Comparison of ENCODE assay signal across 15 mouse cellular contexts in genomic region chr2:124635271-124635865, GRCm38 (mm10).
DNase-seq lines count a peak whose midpoint lies in the region; ATAC-seq and TF ChIP-seq lines count a peak whose summit lies in the region.
"Had no signal": no experiment of that assay in that cellular context is flagged by ENCODE, and none has a peak within 500 bp of the region (broad histone marks: within the 10 kb centered on the region; RNA-seq: fewer than 3 reads in every experiment).

No protein-coding gene starts in this region.

- H3K4me3 ChIP-seq in gastrocnemius, adult 2 months: no peak overlapping the region
- H3K4me3 ChIP-seq in stomach, embryonic 14.5 days (ENCODE audit: low read depth, low read length): no peak overlapping the region
- no peak overlapping the region for H3K4me3 ChIP-seq in stomach, postnatal 0 days (ENCODE audit: low read depth, low read length)
- no peak overlapping the region for H3K4me3 ChIP-seq in midbrain, embryonic 14.5 days (replicated peaks; ENCODE audit: low read depth, low read length)
- no peak overlapping the region for H3K4me3 ChIP-seq in small intestine, adult 2 months (ENCODE audit: low read depth, low read length)
- H3K4me3 ChIP-seq: limb, embryonic 12.5 days; liver, embryonic 13.5 days; lung, embryonic 15.5 days had no signal

- no peak for ATAC-seq in stomach, embryonic 14.5 days (ENCODE audit: insufficient number of reproducible peaks, insufficient read depth, low FRiP score, low read depth)
- no peak for ATAC-seq in stomach, postnatal 0 days (ENCODE audit: low FRiP score, low TSS enrichment)
- no peak for ATAC-seq in midbrain, embryonic 14.5 days (ENCODE audit: low FRiP score, low TSS enrichment)

- H3K4me2 ChIP-seq in stomach, embryonic 14.5 days (replicated peaks; ENCODE audit: low read depth, low read length): no peak overlapping the region
- no peak overlapping the region for H3K4me2 ChIP-seq in stomach, postnatal 0 days (replicated peaks; ENCODE audit: low read depth)
- H3K4me2 ChIP-seq in midbrain, embryonic 14.5 days (ENCODE audit: low read length): no peak overlapping the region
- H3K4me2 ChIP-seq: limb, embryonic 12.5 days; liver, embryonic 13.5 days; lung, embryonic 15.5 days had no signal

- no peak overlapping the region for H3K9ac ChIP-seq in stomach, embryonic 14.5 days (replicated peaks; ENCODE audit: low read depth, low read length)
- no peak overlapping the region for H3K9ac ChIP-seq in stomach, postnatal 0 days (ENCODE audit: low read length)
- H3K9ac ChIP-seq in midbrain, embryonic 14.5 days (replicated peaks; ENCODE audit: low read length): no peak overlapping the region
- H3K9ac ChIP-seq: limb, embryonic 12.5 days; liver, embryonic 13.5 days; lung, embryonic 15.5 days had no signal

- peak overlapping the region; percentile 24; the same call in 1 of the 2 replicates for H3K27ac ChIP-seq in gastrocnemius, adult 2 months
- 0 out of 2 replicates have a peak overlapping the region, but pooled peaks have one; percentile 15 for H3K27ac ChIP-seq in stomach, embryonic 14.5 days (ENCODE audit: low read length)
- H3K27ac ChIP-seq in stomach, postnatal 0 days (replicated peaks): no peak overlapping the region
- H3K27ac ChIP-seq in midbrain, embryonic 14.5 days (replicated peaks; ENCODE audit: low read depth, low read length): no peak overlapping the region
- H3K27ac ChIP-seq in small intestine, adult 2 months (ENCODE audit: insufficient read depth, low read depth, low read length): peak overlapping the region; percentile 22; the same call in 1 of the 2 replicates
- H3K27ac ChIP-seq: limb, embryonic 12.5 days; liver, embryonic 13.5 days; lung, embryonic 15.5 days; macrophage had no signal

- H3K4me1 ChIP-seq in stomach, embryonic 14.5 days (ENCODE audit: control insufficient read depth, insufficient read depth, low read length): peaks cover 3% of the 10 kb centered on the region; the same call in 1 of the 2 replicates
- no peaks in the 10 kb centered on the region for H3K4me1 ChIP-seq in stomach, postnatal 0 days (replicated peaks; ENCODE audit: control insufficient read depth, insufficient read depth)
- peaks cover 9% of the 10 kb centered on the region for H3K4me1 ChIP-seq in midbrain, embryonic 14.5 days (ENCODE audit: control insufficient read depth, insufficient read depth, low read length)
- H3K4me1 ChIP-seq in small intestine, adult 2 months (ENCODE audit: control insufficient read depth, insufficient read depth, insufficient read length, low read length): peaks cover 33% of the 10 kb centered on the region
- H3K4me1 ChIP-seq: liver, embryonic 13.5 days had no signal

- intact Hi-C loops in gastrocnemius, adult 2 months (cut with DNase I): no loop called here

- no peak for TF ChIP-seq POLR2A in small intestine, adult 2 months (IDR thresholded peaks at IDR 0.05; ENCODE audit: low read depth, low read length)

- TF ChIP-seq EP300 in stomach, postnatal 0 days (optimal IDR thresholded peaks at IDR 0.05): no peak

- no peaks in the 10 kb centered on the region for H3K9me3 ChIP-seq in stomach, embryonic 14.5 days (ENCODE audit: control insufficient read depth, low read depth, low read length)
- no peaks in the 10 kb centered on the region for H3K9me3 ChIP-seq in stomach, postnatal 0 days (ENCODE audit: control insufficient read depth, low read length)
- H3K9me3 ChIP-seq in midbrain, embryonic 14.5 days (ENCODE audit: control insufficient read depth, low read length): no peaks in the 10 kb centered on the region
- H3K9me3 ChIP-seq: limb, embryonic 12.5 days; liver, embryonic 13.5 days; lung, embryonic 15.5 days had no signal

- no peak for DNase-seq in gastrocnemius, adult 2 months
- no peak for DNase-seq in gastrocnemius, postnatal 25 days
- no peak for DNase-seq in stomach, postnatal 0 days (ENCODE audit: low spot score)
- peak; percentile 26 for DNase-seq in midbrain, embryonic 14.5 days
- DNase-seq in kidney, postnatal 10 days: no peak
- DNase-seq in cerebellum, postnatal 4 days (ENCODE audit: low spot score in 2 of 2): no peak
- DNase-seq: adrenal gland, postnatal 25 days; gastrocnemius, postnatal 10 days; liver, embryonic 13.5 days; right cerebral cortex, adult 18-20 months had no signal

- no peak for TF ChIP-seq CTCF in gastrocnemius, adult 2 months (IDR thresholded peaks at IDR 0.05)
- no peak for TF ChIP-seq CTCF in stomach, postnatal 0 days (IDR thresholded peaks at IDR 0.05; ENCODE audit: low read depth)
- TF ChIP-seq CTCF in small intestine, adult 2 months (IDR thresholded peaks at IDR 0.05; ENCODE audit: extremely low read depth, insufficient read length, insufficient replicate concordance, low read depth, low read length): no peak

- no peaks in the 10 kb centered on the region for H3K36me3 ChIP-seq in stomach, embryonic 14.5 days (ENCODE audit: control insufficient read depth, insufficient read depth, low read length)
- no peaks in the 10 kb centered on the region for H3K36me3 ChIP-seq in stomach, postnatal 0 days (ENCODE audit: control insufficient read depth, insufficient read depth, low read length)
- no peaks in the 10 kb centered on the region for H3K36me3 ChIP-seq in midbrain, embryonic 14.5 days (ENCODE audit: control insufficient read depth, insufficient read depth, low read length)
- peaks cover 7% of the 10 kb centered on the region for H3K36me3 ChIP-seq in small intestine, adult 2 months (ENCODE audit: control insufficient read depth, insufficient read depth, low read length)
- H3K36me3 ChIP-seq: limb, embryonic 12.5 days; liver, embryonic 13.5 days; lung, embryonic 15.5 days had no signal

- H3K27me3 ChIP-seq in stomach, embryonic 14.5 days (ENCODE audit: control insufficient read depth, insufficient read depth, low read length): no peaks in the 10 kb centered on the region
- no peaks in the 10 kb centered on the region for H3K27me3 ChIP-seq in stomach, postnatal 0 days (ENCODE audit: control insufficient read depth, insufficient read depth, low read length)
- no peaks in the 10 kb centered on the region for H3K27me3 ChIP-seq in midbrain, embryonic 14.5 days (ENCODE audit: control insufficient read depth, insufficient read depth, low read length)
- no peaks in the 10 kb centered on the region for H3K27me3 ChIP-seq in small intestine, adult 2 months (ENCODE audit: control insufficient read depth, insufficient read depth, low read length)
- H3K27me3 ChIP-seq: limb, embryonic 12.5 days; liver, embryonic 13.5 days; lung, embryonic 15.5 days had no signal

- whole genome bisulfite sequencing in stomach, embryonic 14.5 days: 46% methylated on average over 8 of the region's 8 CpGs
- WGBS in stomach, postnatal 0 days: 41% methylated on average over 8 of the region's 8 CpGs
- WGBS in midbrain, embryonic 14.5 days: 33% methylated on average over 8 of the region's 8 CpGs
- 52% methylated on average over 8 of the region's 8 CpGs for WGBS in small intestine, adult 2 months

Comparison
In these comparisons a context has a peak if more than half of its experiments do, and no peak if none do; other contexts are left out.
1. H3K27ac ChIP-seq: peak in gastrocnemius, adult 2 months (single experiment), stomach, embryonic 14.5 days (single experiment) and small intestine, adult 2 months (single experiment); none in stomach, postnatal 0 days (single experiment) and midbrain, embryonic 14.5 days (single experiment).